Mouse (Mus musculus) lung, embryonic 16.5 days (tissue): ENCODE results near the gene Gm45021. TPM values are rescaled to one million over a fixed set of nuclear protein-coding genes. Genes with fewer than 3 reads are reported as not detected.
A peak's percentile ranks its signal among the peaks of the same experiment; 100 is the strongest.

ENCODE experiments used
- ATAC-seq: fragments of 200-750 bp; cut with Nextera tagmentation; 2 replicates; pipeline ENCODE4 v1.8.0; 2017; ENCODE audit warnings: low read depth, mild to moderate bottlenecking, moderate library complexity
- H3K27ac ChIP-seq: fragments of 300-500 bp; sonication (generic); 2 replicates; pipeline ENCODE4 v1.5.1; 2014; ENCODE audit warnings: mild to moderate bottlenecking, control low read depth, low read length
- H3K27me3 ChIP-seq: fragments of 300-500 bp; sonication (generic); 2 replicates; pipeline ENCODE4 v1.6.1; 2014; ENCODE audit warnings: low read depth, low read length, mixed read lengths; ENCODE audit not compliant: control insufficient read depth, insufficient read depth
- H3K36me3 ChIP-seq: fragments of 300-500 bp; sonication (generic); 2 replicates; pipeline ENCODE4 v1.6.1; 2014; ENCODE audit warnings: low read length; ENCODE audit not compliant: control insufficient read depth, insufficient read depth
- H3K4me1 ChIP-seq: fragments of 300-500 bp; sonication (generic); replicated peaks from 2 replicates; pipeline ENCODE4 v1.6.1; 2014; ENCODE audit warnings: low read length, mixed read lengths; ENCODE audit not compliant: control insufficient read depth, insufficient read depth
- H3K4me2 ChIP-seq: fragments of 300-500 bp; sonication (generic); 2 replicates; pipeline ENCODE4 v1.6.1; 2014; ENCODE audit warnings: low read depth, low read length, control low read depth
- H3K4me3 ChIP-seq: fragments of 300-500 bp; sonication (generic); 2 replicates; pipeline ENCODE4 v1.5.1; 2014; ENCODE audit warnings: mild to moderate bottlenecking, low read length, control low read depth
- H3K9ac ChIP-seq: fragments of 300-500 bp; sonication (generic); 2 replicates; pipeline ENCODE4 v1.6.1; 2014; ENCODE audit warnings: low read length, control low read depth
- H3K9me3 ChIP-seq: fragments of 300-500 bp; sonication (generic); 2 replicates; pipeline ENCODE4 v1.6.1; 2016; ENCODE audit warnings: low read length; ENCODE audit not compliant: control insufficient read depth
- WGBS: fragments of 180-500 bp; shearing (Covaris S2); extraction: QIAGEN DNeasy Blood & Tissue Kit; methylation state at CpG from one replicate; pipeline ENCODE4 v1.1.7; 2014; 5-methylcytosine and 5-hydroxymethylcytosine counted together
- polyA plus RNA-seq: library from polyadenylated mRNA; unstranded; fragments of >200 nt; fragmentation: Nextera tagmentation; extraction: Ambion mirVana; gene quantifications from 2 replicates; pipeline ENCODE4 v1.2.1, GENCODE M21; 2015

The Gm45021 gene
- polyA plus RNA-seq, 1 experiment from 2014 or later = not detected

GRCm38 (mm10) chr6:48636515-48636914, 47.1 kb downstream of the Gm45021 start:
- H3K4me2 ChIP-seq = no peak overlapping the region
- 71% methylated on average over 6 of the region's 6 CpGs for WGBS
- ATAC-seq = no peak

GRCm38 (mm10) chr6:48637811-48638500, 48.5 kb downstream of the Gm45021 start:
- Histone ChIP-seq H3K27me3 (no peaks in the 10 kb centered on the region), H3K4me3 (no peak overlapping the region)
- 68% methylated on average over 6 of the region's 6 CpGs for WGBS

More at GRCm38 (mm10) chr6:48636515-48636914, 47.1 kb downstream of the Gm45021 start:
- H3K9me3 ChIP-seq = no peaks in the 10 kb centered on the region
- H3K9ac ChIP-seq = no peak overlapping the region
- H3K27me3 ChIP-seq = no peaks in the 10 kb centered on the region
- H3K4me1 ChIP-seq = no peaks in the 10 kb centered on the region
- H3K27ac ChIP-seq = no peak overlapping the region
- H3K4me3 ChIP-seq = no peak overlapping the region
- H3K36me3 ChIP-seq = no peaks in the 10 kb centered on the region

DNA sequence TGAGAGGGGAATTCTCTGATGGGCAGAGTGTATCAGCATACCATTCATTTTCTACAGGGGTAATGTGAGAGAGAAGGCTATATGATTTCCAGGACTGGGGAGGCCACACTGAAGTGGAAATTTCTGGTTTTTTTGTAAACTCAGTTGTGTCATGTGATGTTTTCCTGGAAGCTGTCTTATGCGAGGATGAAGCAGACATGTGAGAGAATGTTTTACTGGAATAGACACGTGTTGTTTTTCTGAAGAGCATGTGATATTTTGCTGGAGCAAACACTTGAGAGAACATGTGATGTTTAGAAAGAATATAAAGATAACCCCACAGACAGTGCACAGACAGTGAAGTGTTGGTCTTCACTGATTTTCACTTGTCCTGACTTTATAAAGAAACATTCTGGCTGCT, 49.1 kb downstream of the Gm45021 start:
- H3K9me3 ChIP-seq = no peaks in the 10 kb centered on the region

More at GRCm38 (mm10) chr6:48637811-48638500, 48.5 kb downstream of the Gm45021 start:
- H3K9ac ChIP-seq = no peak overlapping the region
- no peaks in the 10 kb centered on the region for H3K36me3 ChIP-seq
- H3K4me2 ChIP-seq = no peak overlapping the region
- H3K9me3 ChIP-seq = no peaks in the 10 kb centered on the region
- no peaks in the 10 kb centered on the region for H3K4me1 ChIP-seq
- no peak overlapping the region for H3K27ac ChIP-seq
- no peak for ATAC-seq

DNA sequence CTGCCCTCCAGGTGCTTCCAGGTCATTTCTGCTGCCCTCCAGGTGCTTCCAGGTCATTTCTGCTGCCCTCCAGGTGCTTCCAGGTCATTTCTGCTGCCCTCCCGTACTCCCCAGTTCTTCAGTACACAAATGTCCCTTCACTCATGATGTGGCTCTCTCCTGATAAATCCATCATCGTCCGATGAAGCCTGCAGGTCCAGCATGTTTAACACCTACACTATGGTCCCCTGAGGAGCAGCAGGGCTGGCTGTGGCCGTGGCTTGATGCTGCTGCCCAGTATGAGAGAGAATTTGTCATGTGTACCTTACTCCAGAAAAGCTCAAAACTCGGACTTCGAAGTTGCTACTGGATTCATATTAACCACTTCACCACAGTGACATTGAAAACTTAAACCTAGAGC, 52.0 kb downstream of the Gm45021 start:
- Histone ChIP-seq H3K27me3 (no peaks in the 10 kb centered on the region; the same call in 1 of the 2 replicates), H3K4me2 (no peak overlapping the region), H3K27ac (no peak overlapping the region), H3K9ac (no peak overlapping the region), H3K4me1 (no peaks in the 10 kb centered on the region), H3K36me3 (no peaks in the 10 kb centered on the region), H3K4me3 (no peak overlapping the region), H3K9me3 (no peaks in the 10 kb centered on the region)
- ATAC-seq = no peak
- WGBS = 56% methylated on average over 6 of the region's 6 CpGs

More for the DNA sequence above, 49.1 kb downstream of the Gm45021 start:
- Histone ChIP-seq H3K9ac (no peak overlapping the region), H3K4me2 (no peak overlapping the region), H3K4me3 (no peak overlapping the region), H3K27me3 (no peaks in the 10 kb centered on the region), H3K27ac (no peak overlapping the region), H3K36me3 (no peaks in the 10 kb centered on the region), H3K4me1 (no peaks in the 10 kb centered on the region)
- no peak for ATAC-seq
- WGBS = 57% methylated on average over 2 of the region's 2 CpGs

DNA sequence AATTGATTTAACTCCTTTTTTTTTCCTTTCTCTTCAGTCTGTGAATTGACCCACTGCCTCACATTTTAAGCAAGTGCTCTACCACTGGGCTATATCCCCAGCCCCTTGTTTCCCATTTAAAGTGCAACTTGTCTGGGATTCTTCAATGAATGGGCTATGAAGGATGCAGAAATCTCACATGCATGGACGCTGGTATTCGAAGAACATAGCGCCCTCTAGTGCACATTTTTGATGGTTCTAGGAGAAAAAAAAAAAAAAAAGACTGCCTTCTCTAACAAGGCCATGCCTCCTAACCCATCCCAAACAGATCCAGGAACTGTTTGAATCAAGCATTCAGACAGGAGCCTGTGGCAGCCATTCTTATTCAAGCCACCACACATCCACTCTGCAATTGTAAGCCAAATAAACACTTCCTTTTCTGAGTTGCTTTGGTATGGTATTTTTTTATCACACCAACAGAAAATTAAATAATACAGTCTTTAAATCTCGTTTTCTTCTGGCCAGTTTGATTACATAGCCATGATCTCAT, 53.4 kb downstream of the Gm45021 start:
- WGBS = 18% methylated on average over 4 of the region's 4 CpGs
- no peak overlapping the region for H3K4me3 ChIP-seq
- no peak overlapping the region for H3K9ac ChIP-seq
- no peaks in the 10 kb centered on the region for H3K4me1 ChIP-seq
- H3K27me3 ChIP-seq = no peaks in the 10 kb centered on the region; the same call in 1 of the 2 replicates
- H3K36me3 ChIP-seq = no peaks in the 10 kb centered on the region
- no peak for ATAC-seq
- no peaks in the 10 kb centered on the region for H3K9me3 ChIP-seq
- no peak overlapping the region for H3K27ac ChIP-seq
- H3K4me2 ChIP-seq = no peak overlapping the region

GRCm38 (mm10) chr6:48645660-48646308, 56.4 kb downstream of the Gm45021 start:
- no peaks in the 10 kb centered on the region; the same call in 1 of the 2 replicates for H3K27me3 ChIP-seq
- WGBS = 9% methylated on average over 12 of the region's 12 CpGs
- no peak overlapping the region for H3K9ac ChIP-seq
- H3K36me3 ChIP-seq = no peaks in the 10 kb centered on the region
- no peak overlapping the region for H3K27ac ChIP-seq
- no peaks in the 10 kb centered on the region for H3K9me3 ChIP-seq
- H3K4me3 ChIP-seq = no peak overlapping the region
- H3K4me1 ChIP-seq = no peaks in the 10 kb centered on the region
- peak; percentile 40; the same call in 1 of the 2 replicates for ATAC-seq
- H3K4me2 ChIP-seq = no peak overlapping the region

GRCm38 (mm10) chr6:48646309-48646690, 56.9 kb downstream of the Gm45021 start:
- no peaks in the 10 kb centered on the region for H3K36me3 ChIP-seq
- H3K4me2 ChIP-seq = no peak overlapping the region
- 77% methylated on average over 4 of the region's 4 CpGs for whole genome bisulfite sequencing
- ATAC-seq = no peak
- H3K9ac ChIP-seq = no peak overlapping the region
- no peaks in the 10 kb centered on the region for H3K4me1 ChIP-seq
- no peaks in the 10 kb centered on the region for H3K9me3 ChIP-seq
- no peak overlapping the region for H3K4me3 ChIP-seq
- H3K27ac ChIP-seq = no peak overlapping the region
- H3K27me3 ChIP-seq = no peaks in the 10 kb centered on the region; the same call in 1 of the 2 replicates

DNA sequence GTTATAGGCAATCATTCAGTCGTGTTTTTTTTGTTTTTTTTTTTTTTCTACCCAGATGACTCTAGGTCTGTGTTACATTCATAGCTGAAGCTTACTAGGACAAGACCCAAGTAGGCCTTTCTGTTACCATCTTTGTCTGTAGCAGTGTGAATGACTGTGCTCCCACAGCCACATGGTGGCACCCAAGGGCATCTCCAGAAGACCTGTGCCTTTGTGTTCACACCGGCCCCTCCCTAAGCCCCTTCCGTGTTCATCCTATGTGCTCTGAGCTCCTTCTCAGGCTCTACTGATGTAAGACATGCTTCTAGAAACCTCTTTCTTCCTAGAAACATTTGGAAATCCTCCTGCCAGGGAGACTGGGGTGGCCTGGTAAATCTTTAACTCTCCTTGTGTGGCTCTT, 57.6 kb downstream of the Gm45021 start, which contains the start of gene Gimap8:
Gimap8 (plus strand) TSS at position 240 of the 400 bp plus-strand sequence.
- no peaks in the 10 kb centered on the region for H3K36me3 ChIP-seq
- H3K27me3 ChIP-seq = no peaks in the 10 kb centered on the region; the same call in 1 of the 2 replicates
- no peaks in the 10 kb centered on the region for H3K4me1 ChIP-seq
- WGBS = 35% methylated on average over 3 of the region's 3 CpGs
- no peaks in the 10 kb centered on the region for H3K9me3 ChIP-seq
- 0 out of 2 replicates have a peak within 1 kb of the TSS, but pooled peaks have one; percentile 16 for H3K9ac ChIP-seq
- peak within 1 kb of the TSS; percentile 25 for H3K4me3 ChIP-seq
- H3K27ac ChIP-seq = no peak within 1 kb of the TSS
- H3K4me2 ChIP-seq = peak within 1 kb of the TSS; percentile 31
- ATAC-seq = peak; percentile 73; the same call in 1 of the 2 replicates

- 62% methylated on average over 2 of the region's 2 CpGs for WGBS
Measured at GRCm38 (mm10) chr6:48647611-48648010, 58.2 kb downstream of the Gm45021 start.

More at GRCm38 (mm10) chr6:48647611-48648010, 58.2 kb downstream of the Gm45021 start:
- no peak; the same call in 1 of the 2 replicates for ATAC-seq
- no peaks in the 10 kb centered on the region for H3K36me3 ChIP-seq
- no peaks in the 10 kb centered on the region for H3K4me1 ChIP-seq
- no peaks in the 10 kb centered on the region; the same call in 1 of the 2 replicates for H3K27me3 ChIP-seq
- H3K9me3 ChIP-seq = no peaks in the 10 kb centered on the region
- no peak overlapping the region for H3K27ac ChIP-seq
- 0 out of 2 replicates have a peak overlapping the region, but pooled peaks have one; percentile 16 for H3K9ac ChIP-seq
- peak overlapping the region; percentile 12 for H3K4me3 ChIP-seq
- H3K4me2 ChIP-seq = peak overlapping the region; percentile 31
